27 mouse cellular contexts compared by ENCODE assay signal in the genomic region with DNA sequence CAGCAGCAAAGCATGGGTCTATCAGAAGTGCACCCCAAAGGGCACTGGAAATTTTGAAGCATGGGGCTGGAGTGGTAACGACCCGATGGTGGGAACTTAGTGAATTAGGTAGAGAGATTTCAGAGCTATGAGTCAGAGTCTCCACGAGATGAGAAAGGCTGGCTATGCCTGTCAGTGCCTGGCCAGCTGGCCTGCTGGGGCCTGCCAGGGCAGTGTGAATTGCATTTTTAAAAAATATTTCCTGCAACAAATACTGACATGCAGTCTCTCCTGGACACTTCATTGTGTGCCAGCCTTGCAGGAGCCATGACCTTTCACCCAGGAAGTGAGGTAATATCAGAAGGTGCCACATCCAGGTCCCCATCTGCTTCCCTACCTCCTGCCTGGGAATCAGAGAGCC. TPM values are rescaled to one million over a fixed set of nuclear protein-coding genes. Genes with fewer than 3 reads are reported as not detected.
DNase-seq lines count a peak whose midpoint lies in the region; TF ChIP-seq lines count a peak whose summit lies in the region.
"Had no signal": no experiment of that assay in that cellular context is flagged by ENCODE, and none has a peak within 500 bp of the region (broad histone marks: within the 10 kb centered on the region; RNA-seq: fewer than 3 reads in every experiment).

No protein-coding gene starts in this region.

- H3K9me3 ChIP-seq in CH12.LX (replicated peaks; ENCODE audit: low read length) = no peaks in the 10 kb centered on the region
- H3K9me3 ChIP-seq: embryonic facial prominence, embryonic 13.5 days; G1E; heart, embryonic 12.5 days; limb, embryonic 12.5 days; liver, embryonic 12.5 days; neural tube, embryonic 12.5 days had no signal

- H3K27me3 ChIP-seq in CH12.LX (replicated peaks) = no peaks in the 10 kb centered on the region
- H3K27me3 ChIP-seq: embryonic facial prominence, embryonic 13.5 days; heart, embryonic 12.5 days; limb, embryonic 12.5 days; liver, embryonic 12.5 days; neural tube, embryonic 12.5 days had no signal

- DNase-seq in cerebellum, adult 9-11 months = peak; percentile 9
- DNase-seq in cerebellum, postnatal 14 days = no peak
- DNase-seq in CH12.LX (ENCODE audit: extremely low read depth) (no peak), NIH3T3 (ENCODE audit: low read depth) (peak; percentile 51)
- peak; percentile 11 to 37 for DNase-seq in urinary bladder, postnatal 36 days (ENCODE audit: low spot score in 2 of 2)
- no peak for DNase-seq in adrenal gland, adult 2 months
- DNase-seq: adrenal gland, postnatal 25 days; forebrain, postnatal 0 days; heart, adult 2 months; kidney, adult 9 months; kidney, postnatal 10 days; liver, postnatal 0 days; lung, postnatal 36 days; right cerebral cortex, adult 18-20 months; right cerebral cortex, postnatal 4 days; thymus, adult 18-20 months; thymus, postnatal 25 days had no signal

- no peak overlapping the region for H3K4me3 ChIP-seq in CH12.LX (replicated peaks in 1 of 3; ENCODE audit: low read depth in 2 of 3, low read length in 2 of 3, poor library complexity in 1 of 3)
- H3K4me3 ChIP-seq: embryonic facial prominence, embryonic 13.5 days; heart, adult 2 months; heart, embryonic 12.5 days; limb, embryonic 12.5 days; liver, embryonic 12.5 days; myocyte; neural tube, embryonic 12.5 days had no signal

- no peak overlapping the region for H3K4me2 ChIP-seq in CH12.LX (ENCODE audit: insufficient read depth, low read depth, poor library complexity, severe bottlenecking)
- H3K4me2 ChIP-seq: embryonic facial prominence, embryonic 13.5 days; heart, embryonic 12.5 days; hindbrain, embryonic 14.5 days; limb, embryonic 12.5 days; liver, embryonic 12.5 days; midbrain, embryonic 11.5 days; neural tube, embryonic 12.5 days had no signal

- H3K4me1 ChIP-seq in CH12.LX (ENCODE audit: control insufficient read depth in 1 of 2, insufficient read depth in 2 of 2) = peaks cover 2 to 20% of the 10 kb centered on the region in 2 experiments; a peak in 2 of 4 replicates
- H3K4me1 ChIP-seq: heart, embryonic 12.5 days; limb, embryonic 12.5 days; liver, embryonic 12.5 days; neural tube, embryonic 12.5 days had no signal

- dilution Hi-C loops in CH12.LX (cut with MboI; ENCODE audit: extremely low pct_ligation_motif_present, extremely low pct_unique_long_range_greater_than_20kb, low sequenced_read_pairs) = no loop called here

- no peak for TF ChIP-seq RAD21 in CH12.LX (IDR thresholded peaks at IDR 0.05; ENCODE audit: low read depth, low read length)

- no peak for TF ChIP-seq EP300 in CH12.LX (IDR thresholded peaks at IDR 0.05; ENCODE audit: low read length)

- no peak for TF ChIP-seq POLR2A in CH12.LX (IDR thresholded peaks at IDR 0.05; ENCODE audit: low read depth, low read length)

- no peak overlapping the region for H3K9ac ChIP-seq in CH12.LX (ENCODE audit: insufficient read depth, low read depth)
- H3K9ac ChIP-seq: embryonic facial prominence, embryonic 13.5 days; forebrain, postnatal 0 days; heart, embryonic 12.5 days; hindbrain, embryonic 14.5 days; limb, embryonic 12.5 days; liver, embryonic 12.5 days; liver, postnatal 0 days; neural tube, embryonic 12.5 days had no signal

- TF ChIP-seq CTCF in CH12.LX (conservative IDR thresholded peaks at IDR 0.05 in 1 of 2, IDR thresholded peaks at IDR 0.05 in 1 of 2; ENCODE audit: low read depth in 2 of 2, low read length in 2 of 2) = no peak

- H3K79me2 ChIP-seq in CH12.LX (replicated peaks; ENCODE audit: control insufficient read depth, extremely low read depth, insufficient read depth, poor library complexity, severe bottlenecking) = no peaks in the 10 kb centered on the region

- H3K36me3 ChIP-seq in CH12.LX (replicated peaks in 1 of 2; ENCODE audit: control insufficient read depth in 1 of 2, insufficient read depth in 1 of 2, low read length in 1 of 2) = peaks cover 7 to 58% of the 10 kb centered on the region in 2 experiments
- H3K36me3 ChIP-seq: limb, embryonic 12.5 days; neural tube, embryonic 12.5 days had no signal

- H3K27ac ChIP-seq in CH12.LX (ENCODE audit: insufficient read depth, low read depth) = no peak overlapping the region
- H3K27ac ChIP-seq: embryonic facial prominence, embryonic 13.5 days; heart, adult 2 months; hindbrain, embryonic 14.5 days; limb, embryonic 12.5 days; liver, embryonic 12.5 days; neural tube, embryonic 12.5 days; stomach, postnatal 0 days had no signal

- in situ Hi-C loops in CH12.LX (cut with MboI; ENCODE audit: low pct_ligation_motif_present, low pct_unique_long_range_greater_than_20kb, low sequenced_read_pairs) = no loop called here

TF ChIP-seq in CH12.LX, 34 proteins besides CTCF, POLR2A, EP300 and RAD21:
- TF ChIP-seq ELF1 (IDR thresholded peaks at IDR 0.05; ENCODE audit: low read depth, low read length) = no peak
- no peak for TF ChIP-seq USF1 (IDR thresholded peaks at IDR 0.05; ENCODE audit: low read depth, low read length)
- TF ChIP-seq ETS1 (conservative IDR thresholded peaks at IDR 0.05; ENCODE audit: low read depth, low read length) = peak; percentile 36; the same call in 1 of the 2 replicates
TF ChIP-seq in CH12.LX: peak in this region for 1.

RNA-seq across cellular contexts. Expression of a gene that starts 40.8 kb away (rescaled TPM):
- 13.6 and 14.6 TPM in 2 replicates for total RNA-seq in CH12.LX (2012; rRNA removed)
- 17.5 and 18.0 TPM in 2 replicates for total RNA-seq in CH12.LX (2014; rRNA removed)
- polyA plus RNA-seq in CH12.LX (2012; ENCODE audit: insufficient read length, low read depth) = 29.5 and 34.6 TPM in 2 replicates
- total RNA-seq in adrenal gland, adult 2 months (2021) = 10 to 100 TPM; 43.0 to 47.0 TPM
- 25.7 and 28.6 TPM in 2 replicates for polyA plus RNA-seq in adrenal gland, adult 2 months (2012; rRNA removed)

Comparison
In these comparisons a context has a peak if more than half of its experiments do, and no peak if none do; other contexts are left out.
1. DNase-seq: peak in cerebellum, adult 9-11 months (single experiment), NIH3T3 (single experiment) and urinary bladder, postnatal 36 days (2 of 2); none in cerebellum, postnatal 14 days (0 of 2), CH12.LX (single experiment) and adrenal gland, adult 2 months (single experiment).